Mouse (Mus musculus) heart, embryonic 14.5 days (tissue): ENCODE measurements at regions not wholly inside any gene's neighbourhood (a gene's known extent, or its start where the extent isn't known, plus 50 kb on each side); places are given as distances from the start of the nearest gene placed in this dataset.

Experiments used
- ATAC-seq: fragments of 200-750 bp; cut with Nextera tagmentation; 2 replicates; pipeline ENCODE4 v1.8.0; 2017; ENCODE audit warnings: low read depth, moderate TSS enrichment; ENCODE audit not compliant: insufficient number of reproducible peaks, insufficient read depth, low FRiP score
- H3K27ac ChIP-seq, 2 experiments: fragments of 200-500 bp in 1 of 2; fragments of 300-500 bp in 1 of 2; sonication (generic) in 1 of 2; replicated peaks in 1 of 2; 2 replicates each; pipeline ENCODE4 v1.5.1; 2012 to 2014; ENCODE audit warnings: low read depth in 2 of 2, low read length in 2 of 2, control low read depth in 1 of 2, mild to moderate bottlenecking in 1 of 2, mixed read lengths in 1 of 2; ENCODE audit not compliant: control insufficient read depth in 1 of 2, insufficient read depth in 1 of 2
- H3K27me3 ChIP-seq: fragments of 300-500 bp; sonication (generic); 2 replicates; pipeline ENCODE4 v1.6.1; 2014; ENCODE audit warnings: mild to moderate bottlenecking, low read length, control low read depth; ENCODE audit not compliant: control insufficient read depth, insufficient read depth
- H3K36me3 ChIP-seq: fragments of 300-500 bp; sonication (generic); 2 replicates; pipeline ENCODE4 v1.6.1; 2014; ENCODE audit warnings: mild to moderate bottlenecking, control low read depth, low read length, mixed read lengths; ENCODE audit not compliant: control insufficient read depth, insufficient read depth
- H3K4me1 ChIP-seq, 2 experiments: fragments of 200-500 bp in 1 of 2; fragments of 300-500 bp in 1 of 2; sonication (generic) in 1 of 2; 2 replicates each; pipeline ENCODE4 v1.6.1; 2012 to 2014; ENCODE audit warnings: low read length in 2 of 2, control low read depth in 1 of 2, mixed read lengths in 1 of 2; ENCODE audit not compliant: control insufficient read depth in 2 of 2, insufficient read depth in 2 of 2
- H3K4me2 ChIP-seq: fragments of 300-500 bp; sonication (generic); 2 replicates; pipeline ENCODE4 v1.6.1; 2014; ENCODE audit warnings: mild to moderate bottlenecking, low read length
- H3K4me3 ChIP-seq, 2 experiments: fragments of 200-500 bp in 1 of 2; fragments of 300-500 bp in 1 of 2; sonication (generic) in 1 of 2; 2 replicates each; pipeline ENCODE4 v1.5.1; 2012 to 2014; ENCODE audit warnings: low read length in 2 of 2, mild to moderate bottlenecking in 2 of 2, control low read depth in 1 of 2, low read depth in 1 of 2, moderate library complexity in 1 of 2; ENCODE audit not compliant: control insufficient read depth in 1 of 2, insufficient read depth in 1 of 2
- H3K9ac ChIP-seq: fragments of 300-500 bp; sonication (generic); 2 replicates; pipeline ENCODE4 v1.6.1; 2014; ENCODE audit warnings: mild to moderate bottlenecking, low read length
- H3K9me3 ChIP-seq: fragments of 300-500 bp; sonication (generic); 2 replicates; pipeline ENCODE4 v1.6.1; 2016; ENCODE audit warnings: low read length, control low read depth; ENCODE audit not compliant: control insufficient read depth
- WGBS: fragments of 180-500 bp; shearing (Covaris S2); extraction: QIAGEN DNeasy Blood & Tissue Kit; methylation state at CpG from one replicate; pipeline ENCODE4 v1.1.7; 2014; 5-methylcytosine and 5-hydroxymethylcytosine counted together

GRCm38 (mm10) chr3:39208651-39209050 lies 321.9 kb downstream of the Fat4 start:
- no peaks in the 10 kb centered on the region for H3K9me3 ChIP-seq
- 85% methylated on average over 1 of the region's 1 CpGs for WGBS
- no peaks in the 10 kb centered on the region for H3K27me3 ChIP-seq
- no peak overlapping the region for H3K4me3 ChIP-seq
- no peak overlapping the region for H3K9ac ChIP-seq
- H3K4me1 ChIP-seq = peaks cover 2 to 7% of the 10 kb centered on the region in 2 experiments; a peak in 2 of 4 replicates
- H3K4me2 ChIP-seq = no peak overlapping the region
- ATAC-seq = no peak
- H3K27ac ChIP-seq = no peak overlapping the region
- no peaks in the 10 kb centered on the region for H3K36me3 ChIP-seq

GRCm38 (mm10) chr3:39209382-39210165 lies 322.8 kb downstream of the Fat4 start:
- Histone ChIP-seq H3K4me1 (peaks cover 2 to 7% of the 10 kb centered on the region in 2 experiments; a peak in 2 of 4 replicates), H3K36me3 (no peaks in the 10 kb centered on the region), H3K27ac (no peak overlapping the region), H3K9me3 (no peaks in the 10 kb centered on the region), H3K27me3 (no peaks in the 10 kb centered on the region), H3K4me3 (no peak overlapping the region), H3K9ac (no peak overlapping the region), H3K4me2 (no peak overlapping the region)
- WGBS = 79% methylated on average over 8 of the region's 8 CpGs
- no peak for ATAC-seq

DNA sequence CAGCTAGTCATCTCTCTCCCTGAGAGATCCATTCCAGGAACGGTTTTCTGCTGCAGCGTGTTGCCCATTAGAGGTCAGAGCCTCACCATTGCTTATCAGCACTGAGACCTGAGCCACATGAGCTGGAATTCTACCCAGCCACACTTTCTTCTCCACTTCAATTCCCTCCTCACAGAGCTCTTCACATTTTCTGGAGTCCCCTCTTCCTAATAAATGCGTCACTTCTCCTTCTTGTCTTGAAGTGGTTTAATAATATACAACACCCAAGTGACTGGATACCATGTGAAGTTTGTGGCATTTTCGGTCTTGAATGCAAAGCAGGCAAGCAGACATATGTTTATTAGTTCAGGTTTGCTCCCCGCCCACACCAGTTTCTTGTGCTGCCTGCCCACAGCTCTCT lies 324.9 kb downstream of the Fat4 start:
- H3K9ac ChIP-seq = no peak overlapping the region
- H3K36me3 ChIP-seq = no peaks in the 10 kb centered on the region
- H3K4me1 ChIP-seq = peaks cover 2 to 7% of the 10 kb centered on the region in 2 experiments; a peak in 2 of 4 replicates
- no peak for ATAC-seq
- WGBS = 43% methylated on average over 5 of the region's 5 CpGs
- no peak overlapping the region for H3K4me3 ChIP-seq
- H3K27me3 ChIP-seq = no peaks in the 10 kb centered on the region
- H3K4me2 ChIP-seq = no peak overlapping the region
- no peak overlapping the region for H3K27ac ChIP-seq
- H3K9me3 ChIP-seq = no peaks in the 10 kb centered on the region

DNA sequence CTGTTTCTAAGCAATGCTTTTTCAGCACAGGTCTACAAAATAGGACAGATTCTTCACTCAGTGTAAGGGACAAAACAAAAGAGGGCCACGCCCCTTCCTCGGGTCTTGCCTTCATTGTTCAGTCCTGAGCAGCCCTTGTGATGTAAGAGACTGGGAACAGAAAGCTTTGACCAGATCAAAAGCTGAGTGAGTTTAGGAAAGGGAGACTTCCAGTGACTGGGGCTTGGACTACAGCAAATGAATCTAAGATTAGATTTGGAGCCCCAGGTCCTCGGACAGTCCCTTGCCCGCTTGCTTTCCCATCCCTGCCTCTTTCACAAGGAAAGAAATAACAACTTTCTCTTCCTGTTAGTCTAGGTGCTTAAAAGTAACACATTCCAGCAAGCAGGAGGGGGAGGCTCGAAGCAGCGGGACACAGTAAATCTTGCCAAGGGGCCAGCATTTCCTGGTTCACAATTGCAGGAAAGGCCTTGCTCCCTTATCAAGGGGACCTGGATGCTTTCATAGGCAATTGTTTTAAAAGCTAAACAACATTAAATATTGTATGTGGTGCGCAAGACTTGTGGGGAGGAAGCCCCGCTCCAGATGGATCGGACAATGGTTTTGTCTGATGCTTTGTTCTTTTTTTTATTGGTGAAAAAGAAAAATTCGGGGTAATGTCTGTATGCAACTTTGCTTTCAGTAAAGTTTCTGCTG lies 333.4 kb downstream of the Fat4 start:
- 34% methylated on average over 10 of the region's 10 CpGs for WGBS
- Histone ChIP-seq H3K4me2 (peak overlapping the region; percentile 31), H3K4me3 (no peak overlapping the region), H3K27me3 (no peaks in the 10 kb centered on the region), H3K9ac (no peak overlapping the region; the same call in 1 of the 2 replicates), H3K36me3 (no peaks in the 10 kb centered on the region), H3K27ac (peak overlapping the region; percentile 59 to 85), H3K9me3 (no peaks in the 10 kb centered on the region), H3K4me1 (peaks cover 4 to 8% of the 10 kb centered on the region in 2 experiments; a peak in 1 of 4 replicates)
- peak; percentile 86 for ATAC-seq

DNA sequence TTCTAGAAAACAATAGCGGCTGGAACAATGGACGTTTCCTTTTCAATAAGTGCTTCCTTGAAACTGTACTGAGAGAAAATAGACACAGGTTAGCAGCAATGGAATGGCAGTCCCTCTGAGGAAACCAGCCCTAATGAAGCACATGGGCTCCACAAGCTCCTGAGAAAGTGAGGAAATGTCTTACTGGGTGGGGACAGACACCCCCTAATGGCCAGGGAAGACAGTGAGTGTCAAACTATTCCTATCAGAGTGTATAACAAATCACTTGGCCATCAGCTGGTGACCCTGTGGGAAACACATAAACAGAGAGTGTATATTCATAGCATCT lies 333.9 kb downstream of the Fat4 start:
- Histone ChIP-seq H3K4me3 (no peak overlapping the region), H3K9me3 (no peaks in the 10 kb centered on the region), H3K4me2 (no peak overlapping the region), H3K27me3 (no peaks in the 10 kb centered on the region), H3K36me3 (no peaks in the 10 kb centered on the region), H3K4me1 (peaks cover 4 to 8% of the 10 kb centered on the region in 2 experiments; a peak in 1 of 4 replicates), H3K27ac (peak overlapping the region; percentile 59 to 85), H3K9ac (no peak overlapping the region)
- 49% methylated on average over 2 of the region's 2 CpGs for WGBS
- peak; percentile 50; the same call in 1 of the 2 replicates for ATAC-seq

DNA sequence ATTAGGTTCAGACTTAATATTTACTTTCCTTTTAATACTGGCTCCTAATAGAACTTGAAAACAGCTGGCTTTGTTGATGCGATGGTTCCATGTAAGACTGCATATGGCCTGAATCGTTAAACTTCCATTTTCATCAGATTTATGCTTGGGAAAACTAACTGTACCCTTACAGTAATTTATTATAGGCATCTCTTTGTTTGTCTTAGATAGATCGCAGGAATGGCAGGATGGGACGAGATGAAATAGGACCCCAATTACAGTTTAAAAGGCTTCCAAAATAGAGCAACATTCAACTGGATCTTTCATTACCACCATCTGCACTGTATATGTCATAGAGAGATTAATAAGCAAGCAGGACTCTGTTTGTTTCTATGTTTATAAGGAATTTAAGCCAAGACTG lies 335.3 kb downstream of the Fat4 start:
- Histone ChIP-seq H3K27ac (no peak overlapping the region), H3K4me1 (peaks cover 4 to 8% of the 10 kb centered on the region in 2 experiments; a peak in 1 of 4 replicates), H3K9ac (no peak overlapping the region), H3K27me3 (no peaks in the 10 kb centered on the region), H3K9me3 (no peaks in the 10 kb centered on the region), H3K36me3 (no peaks in the 10 kb centered on the region), H3K4me3 (no peak overlapping the region), H3K4me2 (no peak overlapping the region)
- 92% methylated on average over 4 of the region's 4 CpGs for WGBS
- ATAC-seq = no peak

GRCm38 (mm10) chr3:39234921-39235320 lies 348.2 kb downstream of the Fat4 start:
- ATAC-seq = no peak
- WGBS = 74% methylated on average over 2 of the region's 2 CpGs
- no peak overlapping the region for H3K4me3 ChIP-seq
- no peak overlapping the region for H3K9ac ChIP-seq
- no peak overlapping the region for H3K27ac ChIP-seq
- no peaks in the 10 kb centered on the region for H3K27me3 ChIP-seq
- H3K4me1 ChIP-seq = no peaks in the 10 kb centered on the region
- H3K4me2 ChIP-seq = no peak overlapping the region
- H3K9me3 ChIP-seq = no peaks in the 10 kb centered on the region
- no peaks in the 10 kb centered on the region for H3K36me3 ChIP-seq
